Mouse (Mus musculus): ENCODE measurements at regions not wholly inside any gene's neighbourhood (a gene's known extent, or its start where the extent isn't known, plus 50 kb on each side); places are given as distances from the start of the nearest gene placed in this dataset.

DNA sequence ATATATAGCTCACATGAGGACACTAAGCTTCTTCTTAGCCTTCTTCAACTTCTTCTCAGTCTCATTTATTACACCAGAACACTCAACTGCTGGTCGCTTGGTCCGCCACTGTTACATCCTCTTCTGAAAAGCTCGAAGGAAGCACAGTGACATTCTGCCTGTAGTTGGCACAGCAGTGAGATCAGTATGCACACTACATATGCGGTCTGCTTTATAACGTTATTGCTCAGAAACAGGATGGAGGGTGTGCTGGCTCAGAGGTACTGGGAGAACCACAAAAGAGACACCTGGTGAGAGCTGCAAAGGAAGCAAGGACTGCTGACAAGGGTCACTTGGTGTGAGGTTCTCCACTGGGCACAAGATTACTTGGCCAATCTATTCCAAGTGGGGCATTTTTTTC, 179.5 kb downstream of the Ets1 start:
- DNase-seq (ENCODE audit: low read depth, low spot score) = no peak

DNA sequence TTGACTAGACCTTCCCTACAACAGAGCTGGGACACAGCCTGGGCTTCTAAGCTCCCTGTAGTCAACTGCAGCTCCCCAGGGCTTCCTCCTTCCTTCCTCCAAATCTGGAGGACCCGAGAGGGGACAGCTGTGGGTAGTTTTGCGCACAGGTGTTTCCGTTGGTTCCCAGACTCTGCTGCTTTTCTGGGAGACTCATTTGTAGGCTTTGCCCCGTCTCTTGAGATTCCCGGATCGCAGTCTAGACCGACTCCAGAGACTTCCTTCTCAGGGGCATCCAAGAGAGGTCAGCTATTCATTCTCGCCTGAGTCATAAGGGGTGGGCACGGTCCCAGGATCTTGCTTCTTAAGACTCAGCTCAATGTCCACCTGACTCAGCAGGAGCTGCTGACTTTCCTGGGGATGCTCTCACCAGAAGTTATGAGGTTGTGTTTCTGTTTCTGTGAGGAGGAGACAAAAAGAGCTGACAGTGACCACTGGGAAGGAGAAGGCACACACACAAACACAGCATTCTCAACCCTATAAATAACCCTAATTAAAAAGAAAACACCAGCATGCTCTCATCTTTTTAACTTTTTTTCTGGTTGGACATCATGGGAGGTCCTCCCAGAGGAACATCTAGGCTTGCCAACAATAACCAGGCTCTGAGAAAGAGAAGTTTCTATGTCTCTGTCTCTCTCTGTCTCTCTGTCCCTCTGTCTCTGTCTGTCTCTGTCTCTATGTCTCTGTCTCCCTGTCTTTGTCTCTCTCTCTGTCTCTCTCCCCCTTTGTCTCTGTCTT, 180.8 kb downstream of the Ets1 start:
- no peak for DNase-seq (ENCODE audit: low read depth, low spot score)

GRCm38 (mm10) chr9:32817442-32818358, 181.7 kb downstream of the Ets1 start:
- DNase-seq (ENCODE audit: low read depth, low spot score) = no peak

- no peak for DNase-seq (ENCODE audit: low read depth, low spot score)
These were observed 187.6 kb downstream of the Ets1 start for GRCm38 (mm10) chr9:32823439-32824133.

DNA sequence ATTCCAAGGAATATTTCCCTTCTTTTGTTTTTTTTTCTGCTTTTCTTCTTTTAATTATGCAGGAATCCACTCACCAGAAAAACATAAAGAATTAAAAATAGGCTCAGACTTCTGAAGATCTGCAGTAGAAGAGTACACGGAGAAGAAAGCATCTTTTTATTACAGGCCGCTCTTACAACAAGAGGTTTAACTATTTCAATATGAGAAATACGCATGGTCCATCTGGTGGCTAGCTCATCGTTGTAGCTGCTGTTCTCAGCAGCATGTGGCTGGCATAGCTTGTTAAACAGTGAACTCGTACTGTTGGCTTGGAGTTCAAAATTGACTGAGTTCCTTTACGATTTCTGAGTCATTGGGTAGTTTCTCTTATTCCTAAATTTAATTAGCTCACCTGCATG, 188.1 kb downstream of the Ets1 start:
- no peak for DNase-seq (ENCODE audit: low read depth, low spot score)

- no peak for DNase-seq (ENCODE audit: low read depth, low spot score)
These were observed 194.4 kb downstream of the Ets1 start for GRCm38 (mm10) chr9:32830268-32830891.

- DNase-seq (ENCODE audit: low read depth, low spot score) = no peak
These were observed 197.4 kb downstream of the Ets1 start for GRCm38 (mm10) chr9:32833373-32833772.

- DNase-seq (ENCODE audit: low read depth, low spot score) = no peak
These were observed 199.0 kb downstream of the Ets1 start for GRCm38 (mm10) chr9:32834751-32835625.

GRCm38 (mm10) chr9:32835626-32835971, 199.6 kb downstream of the Ets1 start:
- no peak for DNase-seq (ENCODE audit: low read depth, low spot score)

DNA sequence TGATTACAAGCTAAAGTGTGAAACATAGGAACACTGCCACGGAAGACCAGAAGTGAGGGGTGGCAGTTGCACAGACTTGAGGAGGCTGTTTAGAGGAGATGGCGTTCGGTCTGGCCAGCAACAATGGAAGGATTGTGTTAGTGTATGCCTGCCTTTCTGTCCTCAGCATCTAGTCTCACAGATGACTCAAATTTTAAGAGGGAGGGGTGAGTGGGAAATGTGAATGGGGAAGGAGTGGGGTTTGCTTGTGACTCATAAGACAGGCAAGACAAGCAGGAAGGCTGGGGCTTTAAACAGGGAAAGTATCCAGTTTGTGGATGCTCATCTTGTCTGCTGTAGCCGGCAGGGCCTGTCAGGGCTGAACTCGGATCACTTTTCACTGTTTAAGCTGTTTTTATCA, 200.3 kb downstream of the Ets1 start:
- DNase-seq (ENCODE audit: low read depth, low spot score) = no peak

- no peak for DNase-seq (ENCODE audit: low read depth, low spot score)
These were observed 211.3 kb downstream of the Ets1 start for GRCm38 (mm10) chr9:32847361-32847760.

GRCm38 (mm10) chr9:32852282-32852681, 216.3 kb downstream of the Ets1 start:
- no peak for DNase-seq (ENCODE audit: low read depth, low spot score)

DNA sequence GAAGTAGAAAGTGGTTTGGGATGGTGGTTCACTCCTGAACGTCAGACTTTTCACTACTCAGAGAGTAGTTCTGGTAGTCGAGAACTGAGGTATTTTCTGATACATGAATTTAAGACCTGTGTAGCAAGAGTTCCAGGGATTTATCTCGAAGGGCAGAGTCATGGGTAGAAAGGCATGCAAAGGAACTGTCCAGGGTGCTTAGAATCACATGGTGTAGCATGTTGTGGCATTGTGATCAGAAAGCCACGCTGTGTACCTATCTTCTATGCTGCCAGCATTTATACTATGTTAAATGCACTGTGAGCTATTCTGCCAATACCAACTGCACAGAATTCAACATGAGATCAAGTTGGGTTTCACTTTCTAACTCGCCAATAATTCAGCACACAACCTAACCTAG, 227.3 kb downstream of the Ets1 start:
- DNase-seq (ENCODE audit: low read depth, low spot score) = no peak

DNA sequence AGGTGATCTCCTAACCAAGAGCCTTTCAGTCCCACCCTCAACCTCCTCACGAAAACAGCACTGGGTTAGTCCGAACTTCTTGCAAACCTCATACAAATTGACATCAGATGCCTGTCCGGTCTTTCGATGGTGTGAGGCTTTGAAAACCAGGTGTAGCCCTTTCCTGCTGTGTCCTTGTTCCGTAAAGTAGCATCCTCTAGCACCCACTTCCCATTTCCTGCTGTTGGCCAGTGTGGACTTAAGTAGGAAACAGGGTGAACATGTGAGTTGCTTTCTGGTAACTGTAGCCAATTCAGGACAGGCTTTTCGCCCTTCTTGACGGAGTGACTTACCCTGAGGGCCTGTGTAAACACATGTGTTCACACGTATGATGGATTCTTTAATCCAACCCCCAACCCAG, 232.9 kb downstream of the Ets1 start:
- DNase-seq (ENCODE audit: low read depth, low spot score) = no peak

- no peak for DNase-seq (ENCODE audit: low read depth, low spot score)
These were observed 238.4 kb downstream of the Ets1 start for GRCm38 (mm10) chr9:32874306-32874875.

- DNase-seq (ENCODE audit: low read depth, low spot score) = no peak
These were observed 247.0 kb downstream of the Ets1 start for GRCm38 (mm10) chr9:32882819-32883587.

DNA sequence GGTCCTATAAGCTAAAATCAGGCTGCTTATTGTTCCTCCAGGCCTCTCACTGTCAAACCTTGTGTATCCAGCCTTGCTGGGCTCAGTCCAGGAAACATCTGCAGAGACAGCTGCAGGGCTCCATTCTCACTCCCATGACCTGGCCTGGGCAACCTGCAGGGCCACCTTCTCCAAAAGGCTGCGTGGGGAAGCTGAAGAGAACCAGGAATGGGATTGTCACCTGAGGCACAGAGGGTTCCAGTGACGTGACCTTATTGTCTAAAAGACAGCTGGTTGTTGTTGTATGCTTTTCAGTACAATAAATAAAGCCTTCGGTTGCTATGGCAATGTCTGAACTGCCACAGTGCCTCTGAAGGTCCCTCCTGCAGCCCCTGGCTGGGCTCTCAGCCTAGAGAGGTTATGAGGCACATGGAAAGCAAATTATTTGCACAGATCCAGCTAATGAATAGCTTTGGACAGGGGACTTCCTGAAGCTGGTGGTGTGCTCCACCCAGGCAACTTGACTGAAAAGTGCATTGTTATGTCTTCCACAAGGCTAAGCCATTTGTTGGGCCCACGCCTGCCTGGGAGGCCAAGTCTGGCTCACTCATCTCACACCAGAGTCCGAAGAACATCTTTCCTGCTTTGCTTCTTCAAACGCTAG, 250.1 kb downstream of the Ets1 start:
- DNase-seq (ENCODE audit: low read depth, low spot score) = no peak

- no peak for DNase-seq (ENCODE audit: low read depth, low spot score)
These were observed 263.8 kb downstream of the Ets1 start for GRCm38 (mm10) chr9:32899801-32900200.

DNA sequence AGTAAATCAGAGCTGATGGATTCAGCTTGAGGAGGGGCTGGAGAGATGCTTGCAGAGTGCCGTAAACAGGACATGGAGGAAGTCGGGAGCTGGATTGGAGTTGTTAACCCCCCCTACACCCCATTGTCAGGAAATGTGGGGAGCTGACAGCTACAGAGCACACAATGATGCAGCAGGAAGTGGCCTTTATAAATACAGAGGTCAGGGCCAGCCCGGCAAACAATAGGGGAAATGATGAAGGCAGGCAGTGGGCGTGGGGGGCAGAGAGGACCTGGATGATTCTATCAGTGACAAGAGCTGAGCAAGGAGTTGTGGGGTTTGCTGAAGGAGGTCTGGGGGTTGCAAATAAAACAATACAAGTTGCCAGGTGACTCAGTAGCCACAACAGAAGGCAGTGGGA, 265.3 kb downstream of the Ets1 start:
- DNase-seq (ENCODE audit: low read depth, low spot score) = no peak

Data from retina, postnatal 7 days (tissue).